Mouse (Mus musculus) heart, embryonic 13.5 days (tissue): ENCODE results near the gene Agap1. TPM values are rescaled to one million over a fixed set of nuclear protein-coding genes. Genes with fewer than 3 reads are reported as not detected.

ENCODE experiments used
- ATAC-seq: fragments of 200-750 bp; cut with Nextera tagmentation; 2 replicates; pipeline ENCODE4 v1.8.0; 2017; ENCODE audit warnings: moderate TSS enrichment; ENCODE audit not compliant: insufficient number of reproducible peaks, low FRiP score, low TSS enrichment; ENCODE audit errors: extremely low read depth
- H3K27ac ChIP-seq: fragments of 300-500 bp; sonication (generic); replicated peaks from 2 replicates; pipeline ENCODE4 v1.5.1; 2015; ENCODE audit warnings: moderate library complexity, mild to moderate bottlenecking, inconsistent platforms
- H3K27me3 ChIP-seq: fragments of 300-500 bp; sonication (generic); replicated peaks from 2 replicates; pipeline ENCODE4 v1.6.1; 2015; ENCODE audit warnings: mild to moderate bottlenecking, inconsistent platforms
- H3K36me3 ChIP-seq: fragments of 300-500 bp; sonication (generic); 2 replicates; pipeline ENCODE4 v1.6.1; 2015; ENCODE audit warnings: mild to moderate bottlenecking, inconsistent platforms
- H3K4me1 ChIP-seq: fragments of 300-500 bp; sonication (generic); 2 replicates; pipeline ENCODE4 v1.6.1; 2015; ENCODE audit warnings: inconsistent platforms
- H3K4me2 ChIP-seq: fragments of 300-500 bp; sonication (generic); 2 replicates; pipeline ENCODE4 v1.6.1; 2015; ENCODE audit warnings: inconsistent platforms, mild to moderate bottlenecking, moderate library complexity
- H3K4me3 ChIP-seq: fragments of 300-500 bp; sonication (generic); 2 replicates; pipeline ENCODE4 v1.5.1; 2015; ENCODE audit warnings: moderate library complexity, mild to moderate bottlenecking, inconsistent platforms
- H3K9ac ChIP-seq: fragments of 300-500 bp; sonication (generic); 2 replicates; pipeline ENCODE4 v1.6.1; 2015; ENCODE audit warnings: inconsistent platforms, mild to moderate bottlenecking, moderate library complexity
- H3K9me3 ChIP-seq: fragments of 300-500 bp; sonication (generic); 2 replicates; pipeline ENCODE4 v1.6.1; 2016; ENCODE audit warnings: inconsistent platforms
- WGBS: fragments of 180-500 bp; shearing (Covaris S2); methylation state at CpG from one replicate; pipeline ENCODE4 v1.1.7; 2015; ENCODE audit warnings: mixed read lengths; 5-methylcytosine and 5-hydroxymethylcytosine counted together
- polyA plus RNA-seq: library from polyadenylated mRNA; unstranded; fragments of >200 nt; fragmentation: Nextera tagmentation; extraction: Ambion mirVana; gene quantifications from 2 replicates; pipeline ENCODE4 v1.2.1, GENCODE M21; 2015

The Agap1 gene
- polyA plus RNA-seq, 1 experiment from 2014 or later: 7.1 TPM

DNA sequence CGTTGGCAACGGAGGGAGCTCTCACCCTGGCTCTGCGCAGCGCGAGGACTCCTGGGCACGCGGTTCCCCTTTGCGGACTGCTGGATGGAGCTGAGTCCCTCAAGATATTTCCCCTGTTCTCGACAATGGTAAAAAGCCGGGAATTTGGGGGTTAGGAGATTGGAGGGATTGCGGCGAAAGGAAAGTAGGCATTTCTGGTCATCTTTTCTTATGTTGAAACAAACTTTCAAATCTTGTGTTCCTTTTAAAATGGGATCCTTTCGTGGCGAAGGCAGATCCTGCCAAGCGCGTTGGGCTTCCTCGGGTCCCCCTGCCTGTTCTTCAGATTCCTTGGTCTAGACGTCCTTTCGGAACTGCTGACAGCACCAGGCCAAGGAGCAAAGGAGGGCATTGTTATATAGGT lies 477.4 kb downstream of the Agap1 start:
- Histone ChIP-seq H3K27ac (no peak overlapping the region), H3K4me3 (no peak overlapping the region), H3K9ac (no peak overlapping the region), H3K4me2 (no peak overlapping the region), H3K27me3 (peaks cover 99% of the 10 kb centered on the region), H3K4me1 (peaks cover 36% of the 10 kb centered on the region), H3K36me3 (no peaks in the 10 kb centered on the region), H3K9me3 (no peaks in the 10 kb centered on the region)
- 3% methylated on average over 19 of the region's 19 CpGs for WGBS
- no peak for ATAC-seq

DNA sequence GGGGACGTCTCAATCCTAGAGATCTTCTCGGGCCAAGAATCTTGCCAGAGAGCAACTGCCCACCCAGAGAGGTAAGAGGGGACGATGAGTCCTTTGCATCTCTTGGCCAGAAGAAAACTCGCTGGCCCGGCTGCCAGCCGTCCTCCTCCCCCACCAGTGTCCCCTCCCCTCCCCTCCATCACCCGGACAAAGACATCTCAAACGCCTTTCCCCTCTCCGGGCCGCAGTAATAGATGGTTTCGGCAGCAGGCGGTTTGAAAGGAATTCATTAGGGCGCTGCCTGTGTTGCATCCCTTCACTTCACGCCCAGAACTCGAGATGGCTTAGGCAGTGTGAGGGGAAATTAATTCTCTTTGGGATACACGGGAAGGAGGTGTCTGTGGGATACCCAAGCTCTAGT lies 478.0 kb downstream of the Agap1 start:
- H3K27me3 ChIP-seq: peaks cover 99% of the 10 kb centered on the region
- no peak overlapping the region for H3K4me3 ChIP-seq
- H3K36me3 ChIP-seq: no peaks in the 10 kb centered on the region
- WGBS: 4% methylated on average over 16 of the region's 16 CpGs
- no peaks in the 10 kb centered on the region for H3K9me3 ChIP-seq
- H3K27ac ChIP-seq: no peak overlapping the region
- no peak overlapping the region for H3K4me2 ChIP-seq
- H3K9ac ChIP-seq: no peak overlapping the region
- peaks cover 30% of the 10 kb centered on the region for H3K4me1 ChIP-seq
- ATAC-seq: no peak

DNA sequence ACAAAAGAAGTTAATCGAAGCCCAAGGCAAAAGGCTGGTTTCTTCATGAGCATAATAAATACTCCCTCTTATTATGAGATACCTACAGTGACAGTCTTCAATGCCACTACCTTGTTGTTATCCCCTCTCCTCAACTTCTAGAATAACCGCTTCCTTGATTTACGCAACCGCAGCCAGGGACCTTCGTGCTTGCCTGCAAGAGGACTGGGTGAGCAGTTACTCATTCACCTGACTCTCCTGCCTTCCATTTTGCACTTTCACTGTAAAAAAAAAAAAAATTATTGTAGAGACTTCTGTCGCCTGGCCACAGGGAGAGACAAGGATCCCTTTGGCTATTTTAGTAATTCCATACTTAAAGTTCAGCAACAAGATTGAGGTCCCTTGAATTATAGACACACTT lies 478.4 kb downstream of the Agap1 start:
- H3K4me2 ChIP-seq: no peak overlapping the region
- H3K27me3 ChIP-seq: peaks cover 99% of the 10 kb centered on the region
- H3K4me1 ChIP-seq: peaks cover 29% of the 10 kb centered on the region
- H3K27ac ChIP-seq: no peak overlapping the region
- no peaks in the 10 kb centered on the region for H3K9me3 ChIP-seq
- WGBS: 9% methylated on average over 6 of the region's 6 CpGs
- no peaks in the 10 kb centered on the region for H3K36me3 ChIP-seq
- ATAC-seq: no peak
- H3K9ac ChIP-seq: no peak overlapping the region
- no peak overlapping the region for H3K4me3 ChIP-seq

DNA sequence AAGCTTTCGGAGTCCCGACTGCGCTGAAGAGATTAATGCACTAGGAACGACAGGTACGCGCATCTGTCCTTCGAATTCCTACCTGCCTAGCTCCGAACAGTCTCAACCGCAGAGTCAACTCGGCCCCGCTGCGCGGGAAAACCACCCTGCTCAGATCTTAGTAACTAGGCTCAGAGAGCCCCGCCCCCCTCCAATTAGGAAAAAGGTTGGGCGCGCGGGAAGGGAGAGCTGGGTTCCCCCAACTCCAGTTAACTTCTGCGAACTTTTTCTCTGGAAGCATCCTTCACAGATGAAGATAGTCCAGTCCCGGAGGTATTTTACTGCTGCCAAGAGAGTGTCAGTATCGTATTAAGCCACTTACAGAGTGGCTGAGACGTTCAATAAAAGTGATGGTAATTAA lies 479.2 kb downstream of the Agap1 start:
- H3K27ac ChIP-seq: no peak overlapping the region
- H3K9me3 ChIP-seq: no peaks in the 10 kb centered on the region
- H3K27me3 ChIP-seq: peaks cover 99% of the 10 kb centered on the region
- no peak overlapping the region for H3K4me3 ChIP-seq
- no peaks in the 10 kb centered on the region for H3K36me3 ChIP-seq
- ATAC-seq: no peak
- H3K4me2 ChIP-seq: no peak overlapping the region
- peaks cover 25% of the 10 kb centered on the region for H3K4me1 ChIP-seq
- H3K9ac ChIP-seq: no peak overlapping the region
- WGBS: 2% methylated on average over 21 of the region's 21 CpGs

DNA sequence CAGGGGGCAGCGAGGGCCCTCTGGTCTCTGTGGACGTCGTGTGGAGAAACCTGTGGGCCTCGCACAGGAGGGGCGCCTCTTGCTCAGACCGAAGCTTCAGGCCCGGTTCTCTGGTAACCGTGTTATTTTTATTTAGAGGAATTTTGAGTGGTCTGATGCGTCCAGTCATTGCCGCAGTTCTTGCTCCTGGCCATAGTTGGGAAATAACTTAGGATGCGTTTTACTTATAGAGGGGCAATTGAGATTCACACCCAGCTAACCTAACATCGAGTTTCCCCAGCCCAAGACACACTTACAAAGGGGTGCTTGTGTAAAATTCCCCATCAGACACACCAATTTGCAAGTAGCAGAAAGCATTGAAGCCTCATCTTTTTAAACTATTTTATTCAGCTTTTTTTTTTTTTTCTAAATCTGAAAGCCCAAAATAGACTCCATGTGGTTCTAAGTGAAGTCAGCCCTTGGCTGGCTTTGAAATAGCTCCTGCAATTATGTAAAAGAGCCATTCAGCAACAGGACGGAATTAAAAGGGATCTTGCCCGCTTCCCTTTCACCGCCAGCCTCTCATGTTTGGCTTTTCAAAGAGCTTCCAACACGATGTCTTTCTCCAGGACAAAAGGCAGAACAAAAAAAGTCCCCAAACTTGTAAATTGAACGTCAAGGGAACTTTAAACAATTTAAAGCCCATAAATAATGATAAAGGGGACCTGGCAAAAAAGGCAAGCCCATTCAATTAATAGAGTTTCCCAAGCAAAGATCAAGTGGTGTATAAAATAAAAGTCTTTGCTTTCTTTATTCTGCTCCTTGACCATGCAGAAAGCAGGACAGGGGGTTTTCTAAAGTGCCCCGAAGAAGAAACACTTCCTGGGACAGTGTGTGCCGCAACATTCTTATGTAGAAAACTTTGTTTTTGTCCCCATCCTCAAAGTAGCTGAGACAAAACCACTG lies 480.0 kb downstream of the Agap1 start:
- 7% methylated on average over 19 of the region's 19 CpGs for WGBS
- Histone ChIP-seq H3K9ac (no peak overlapping the region), H3K9me3 (no peaks in the 10 kb centered on the region), H3K4me3 (no peak overlapping the region), H3K36me3 (no peaks in the 10 kb centered on the region), H3K27ac (no peak overlapping the region), H3K27me3 (peaks cover 99% of the 10 kb centered on the region), H3K4me2 (no peak overlapping the region), H3K4me1 (peaks cover 19% of the 10 kb centered on the region)
- ATAC-seq: no peak

DNA sequence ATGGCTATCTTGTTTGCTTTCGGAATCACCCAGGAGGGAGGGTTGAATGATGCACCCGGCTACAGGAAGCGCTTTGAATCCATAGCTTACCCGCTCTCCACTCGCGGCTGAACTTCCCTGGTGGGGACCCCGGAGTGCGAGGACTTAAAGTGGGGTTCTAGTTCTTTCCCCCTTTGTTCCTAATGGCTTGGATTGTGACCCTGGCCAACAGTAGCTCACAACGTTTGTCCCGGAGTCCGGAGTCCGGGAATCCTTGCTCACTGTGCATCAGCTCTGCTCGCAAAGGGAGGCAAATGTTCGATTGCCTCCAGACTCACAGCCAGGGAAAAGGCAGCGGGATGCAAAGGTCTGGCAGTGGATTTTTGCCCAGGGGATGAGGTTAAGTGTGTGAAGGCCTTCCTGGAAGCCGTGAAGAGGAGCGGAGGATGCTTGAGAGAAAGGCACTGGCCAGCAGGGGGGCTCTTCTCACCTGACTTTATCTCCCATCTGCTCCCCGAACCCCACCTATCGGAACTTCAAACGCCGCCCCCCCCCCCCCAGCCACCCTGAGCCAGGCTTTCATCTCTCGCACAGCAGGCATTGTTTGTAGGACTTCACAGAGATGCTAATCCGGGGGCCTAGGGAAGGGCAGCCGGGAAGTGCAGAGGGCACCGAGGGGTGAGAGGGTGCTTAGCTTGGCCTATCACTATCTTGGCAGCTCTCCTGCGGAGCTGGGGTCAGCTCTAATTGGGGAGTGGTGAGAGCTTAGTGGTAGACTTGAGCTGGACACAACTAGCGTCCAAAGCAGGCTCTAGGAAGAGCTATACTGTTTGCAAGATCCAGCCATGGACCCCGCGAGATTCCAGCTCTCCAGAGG lies 481.1 kb downstream of the Agap1 start:
- ATAC-seq: no peak
- H3K9me3 ChIP-seq: no peaks in the 10 kb centered on the region

DNA sequence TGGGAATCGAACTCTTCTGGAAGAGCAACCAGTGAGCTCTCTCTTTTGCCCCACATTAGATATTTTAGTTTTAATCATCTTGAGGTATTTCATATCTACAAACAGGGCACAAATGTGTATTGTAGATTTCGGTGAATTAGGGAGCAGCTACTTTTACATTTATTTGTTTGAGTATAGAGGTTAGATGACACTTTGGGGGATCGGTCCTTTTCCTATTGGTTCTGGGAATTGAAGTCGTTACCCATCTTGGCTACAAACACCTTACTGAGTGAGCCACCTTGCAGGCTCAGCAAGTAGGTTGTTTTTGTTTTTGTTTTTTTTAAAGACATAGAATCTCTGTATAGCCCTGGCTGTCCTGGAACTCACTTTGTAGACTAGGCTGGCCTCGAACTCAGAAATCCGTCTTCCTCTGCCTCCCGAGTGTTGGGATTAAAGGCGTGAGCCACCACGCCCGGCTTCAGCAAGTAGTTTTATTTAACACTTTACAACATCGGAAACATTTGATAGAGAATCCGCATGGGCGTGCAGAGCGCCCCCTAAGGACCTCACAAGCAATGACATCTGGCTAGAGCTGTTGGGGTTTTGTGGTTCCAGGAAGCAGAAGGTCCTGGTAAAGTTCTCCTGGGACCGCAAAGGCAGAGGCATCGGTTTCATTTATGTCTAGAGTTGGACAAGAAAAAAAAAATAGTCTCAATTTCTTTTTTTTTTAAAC lies 484.4 kb downstream of the Agap1 start:
- no peak for ATAC-seq
- 25% methylated on average over 16 of the region's 16 CpGs for WGBS
- Histone ChIP-seq H3K9me3 (no peaks in the 10 kb centered on the region), H3K4me3 (no peak overlapping the region), H3K36me3 (no peaks in the 10 kb centered on the region), H3K4me1 (peaks cover 24% of the 10 kb centered on the region), H3K9ac (no peak overlapping the region), H3K27ac (no peak overlapping the region), H3K27me3 (peaks cover 99% of the 10 kb centered on the region), H3K4me2 (no peak overlapping the region)

More for the DNA sequence above, 481.1 kb downstream of the Agap1 start:
- H3K9ac ChIP-seq: no peak overlapping the region
- no peak overlapping the region for H3K27ac ChIP-seq
- no peaks in the 10 kb centered on the region for H3K36me3 ChIP-seq
- no peak overlapping the region for H3K4me2 ChIP-seq
- 1% methylated on average over 27 of the region's 29 CpGs for WGBS
- peaks cover 99% of the 10 kb centered on the region for H3K27me3 ChIP-seq
- no peak overlapping the region for H3K4me3 ChIP-seq
- H3K4me1 ChIP-seq: peaks cover 14% of the 10 kb centered on the region

DNA sequence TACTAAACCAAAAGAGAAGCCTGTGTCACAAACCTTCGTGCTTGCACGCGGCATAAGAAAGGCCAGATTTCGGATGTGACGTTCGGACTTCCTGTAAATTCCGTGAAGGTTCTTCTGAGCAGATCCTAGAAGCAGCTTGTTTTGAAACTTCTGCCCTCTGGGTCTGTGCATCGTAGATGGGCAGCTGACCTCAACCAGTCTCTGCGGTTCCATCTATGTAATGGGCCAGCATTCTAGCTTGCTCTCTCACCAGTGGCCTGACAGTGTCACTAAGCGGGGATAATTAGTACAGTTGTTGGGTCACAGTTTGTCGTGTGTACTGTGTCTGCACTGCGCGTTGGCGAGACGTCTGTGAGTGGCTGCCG lies 485.0 kb downstream of the Agap1 start:
- no peaks in the 10 kb centered on the region for H3K36me3 ChIP-seq
- no peak overlapping the region for H3K9ac ChIP-seq
- H3K4me3 ChIP-seq: no peak overlapping the region
- no peak overlapping the region for H3K27ac ChIP-seq
- peaks cover 24% of the 10 kb centered on the region for H3K4me1 ChIP-seq
- H3K27me3 ChIP-seq: peaks cover 99% of the 10 kb centered on the region
- WGBS: 20% methylated on average over 16 of the region's 16 CpGs
- H3K4me2 ChIP-seq: no peak overlapping the region
- no peak for ATAC-seq
- no peaks in the 10 kb centered on the region for H3K9me3 ChIP-seq

DNA sequence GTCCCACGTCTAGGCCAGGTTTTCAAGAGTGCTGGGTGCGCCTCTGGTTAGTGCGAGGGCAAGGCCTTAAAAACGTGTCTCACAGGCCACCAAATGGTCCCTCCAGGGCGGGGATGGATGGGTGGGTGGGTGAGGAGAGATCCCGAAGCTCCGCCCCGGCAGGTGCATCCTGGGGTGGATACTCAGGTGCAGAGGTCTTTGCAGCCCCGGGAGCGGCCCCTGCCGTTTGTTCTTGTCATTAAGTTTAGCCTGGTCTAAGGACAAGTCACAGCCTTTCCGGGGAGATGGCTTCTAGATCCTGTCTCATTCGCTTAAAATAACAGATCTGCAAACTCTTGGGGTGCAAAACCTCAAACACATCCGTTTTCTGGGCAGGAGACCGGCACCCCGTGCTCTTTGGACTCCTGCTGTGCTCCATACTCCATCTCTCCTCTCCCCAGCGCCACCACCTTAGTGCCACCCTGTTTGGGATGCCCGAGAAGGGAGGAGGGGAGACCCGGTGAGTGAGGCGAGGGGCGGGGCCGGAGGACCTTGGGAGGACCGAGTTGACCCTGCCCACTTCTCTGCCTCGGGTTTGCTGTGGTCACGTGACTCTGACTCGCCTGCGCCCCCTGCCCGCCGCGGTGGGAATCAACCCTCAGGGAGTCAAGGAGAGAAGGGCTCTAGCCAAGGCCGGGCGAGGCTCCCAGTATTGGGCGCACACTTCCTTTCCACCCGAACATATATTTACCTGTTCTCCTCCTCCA lies 485.5 kb downstream of the Agap1 start:
- peaks cover 99% of the 10 kb centered on the region for H3K27me3 ChIP-seq
- H3K27ac ChIP-seq: no peak overlapping the region
- H3K9me3 ChIP-seq: no peaks in the 10 kb centered on the region
- peak overlapping the region; percentile 21 for H3K4me3 ChIP-seq
- whole genome bisulfite sequencing: 4% methylated on average over 34 of the region's 34 CpGs
- no peak for ATAC-seq
- peaks cover 24% of the 10 kb centered on the region for H3K4me1 ChIP-seq
- no peaks in the 10 kb centered on the region for H3K36me3 ChIP-seq
- H3K4me2 ChIP-seq: peak overlapping the region; percentile 54
- H3K9ac ChIP-seq: no peak overlapping the region

DNA sequence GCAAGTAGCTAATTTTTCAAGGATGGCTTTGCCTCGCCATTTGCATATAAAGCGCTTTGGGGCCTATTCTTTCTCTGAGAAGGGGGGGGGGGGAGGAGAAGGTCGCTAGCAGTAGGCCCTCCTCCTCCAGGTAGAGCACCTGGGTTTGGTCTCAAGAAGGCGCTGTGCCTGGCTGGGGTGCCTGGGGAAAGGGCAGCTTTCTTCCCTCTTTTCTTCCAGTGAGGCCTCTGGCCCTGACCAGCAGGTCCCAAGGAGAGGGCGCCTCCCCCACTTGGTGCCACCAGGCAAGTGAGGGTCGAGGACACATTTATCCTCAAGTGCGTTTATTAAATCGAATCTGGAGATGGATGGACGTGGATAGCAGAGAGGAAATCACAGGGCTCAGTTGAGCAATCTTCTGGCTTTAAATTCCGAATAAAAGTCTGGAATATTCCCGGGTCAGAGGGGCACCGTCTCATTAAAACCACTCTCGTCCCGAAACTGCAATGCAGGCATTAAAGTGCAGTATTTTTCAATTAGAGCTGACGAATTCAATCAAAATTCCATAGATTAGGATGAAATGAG lies 486.4 kb downstream of the Agap1 start:
- Histone ChIP-seq H3K9me3 (no peaks in the 10 kb centered on the region), H3K36me3 (no peaks in the 10 kb centered on the region), H3K9ac (no peak overlapping the region), H3K27ac (no peak overlapping the region), H3K4me3 (no peak overlapping the region), H3K4me2 (peak overlapping the region; percentile 69), H3K27me3 (peaks cover 99% of the 10 kb centered on the region), H3K4me1 (peaks cover 24% of the 10 kb centered on the region)
- 18% methylated on average over 15 of the region's 15 CpGs for WGBS
- no peak for ATAC-seq
